Mouse (Mus musculus): ENCODE results near the gene Slfn1. TPM values are rescaled to one million over a fixed set of nuclear protein-coding genes. Genes with fewer than 3 reads are reported as not detected.
"Not testable (repeated sequence)": the region's sequence is repeated elsewhere in the genome, so short reads cannot be mapped to it uniquely, and the experiment has no call there.

Gene Slfn1
- under 1 TPM; 0.25 to 0.54 TPM for total RNA-seq (2021)
- long read RNA-seq, experiment 1, partial matches to known transcripts, result 0 of 1 reads
- long read RNA-seq, experiment 1, other reads (novel, unspliced or antisense), result 0 of 1 reads
- long read RNA-seq, experiment 2, result 0 reads

DNA sequence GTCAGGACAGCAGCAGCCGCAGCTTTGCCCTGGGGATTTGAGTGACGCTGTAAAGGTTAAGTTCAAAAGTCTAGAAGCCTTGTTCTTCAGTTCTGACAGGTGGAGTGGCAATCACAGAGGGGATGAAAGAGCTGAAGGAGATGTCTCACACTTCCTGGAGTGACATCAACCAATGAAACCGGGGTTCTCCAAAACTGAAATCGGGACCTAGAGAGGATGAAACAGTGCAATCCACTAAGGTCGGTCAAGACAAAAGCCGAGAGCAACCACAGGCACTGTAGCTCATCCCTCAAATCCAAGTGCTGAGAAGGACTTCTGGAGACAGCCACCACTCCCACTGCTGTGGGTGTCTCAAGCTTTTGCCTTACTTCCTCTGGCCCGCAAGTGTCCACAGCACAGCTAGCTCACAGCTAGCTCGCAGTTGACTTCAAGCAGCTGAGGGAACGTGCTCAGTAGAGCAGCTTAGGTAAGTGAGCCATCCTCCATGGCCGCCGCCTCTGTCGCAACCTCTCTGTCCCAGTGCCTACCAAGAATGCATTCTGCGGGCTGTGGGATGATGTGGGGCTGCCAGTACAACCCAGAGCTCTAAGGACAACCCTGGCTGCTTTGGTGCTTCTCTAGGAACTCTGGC is at the start of gene Slfn1:
Gene Slfn1, plus strand, starts transcription at position 253 of the 631 bp plus-strand sequence.
- no peak for DNase-seq (ENCODE audit: low spot score in 2 of 2)

DNA sequence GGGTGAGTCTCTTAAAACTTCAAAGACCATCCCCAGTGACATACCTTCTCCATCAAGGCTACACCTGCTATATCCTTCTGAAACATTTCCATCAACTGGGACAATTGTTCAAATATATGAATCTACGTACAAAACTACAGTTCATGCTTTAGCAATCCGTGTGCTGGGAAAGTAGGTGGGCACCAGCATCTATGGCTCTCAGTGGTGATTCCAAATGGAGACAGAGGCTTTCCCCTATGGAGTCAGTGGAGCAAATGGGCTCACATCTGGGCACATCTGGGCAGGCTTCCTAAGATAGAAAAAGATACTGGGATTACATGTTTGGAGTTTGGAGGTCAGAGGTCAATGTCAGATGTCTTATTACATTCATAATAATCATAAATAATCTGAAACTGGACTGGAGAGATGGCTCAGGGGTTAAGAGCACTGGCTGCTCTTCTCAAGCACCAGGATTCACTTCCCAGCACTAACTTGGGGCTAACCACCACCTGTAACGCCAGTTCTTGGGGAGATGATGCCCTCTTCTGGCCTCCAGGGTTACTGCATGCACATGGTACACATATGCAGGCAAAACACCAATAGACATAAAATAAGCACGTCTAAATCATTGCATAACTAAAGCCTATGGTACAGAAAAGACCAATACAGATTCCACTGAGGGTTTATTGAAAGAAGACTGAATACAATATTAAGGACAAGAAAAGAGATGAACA is 48.5 kb upstream of the Slfn1 start:
- DNase-seq (ENCODE audit: low spot score in 2 of 2), result no peak

DNA sequence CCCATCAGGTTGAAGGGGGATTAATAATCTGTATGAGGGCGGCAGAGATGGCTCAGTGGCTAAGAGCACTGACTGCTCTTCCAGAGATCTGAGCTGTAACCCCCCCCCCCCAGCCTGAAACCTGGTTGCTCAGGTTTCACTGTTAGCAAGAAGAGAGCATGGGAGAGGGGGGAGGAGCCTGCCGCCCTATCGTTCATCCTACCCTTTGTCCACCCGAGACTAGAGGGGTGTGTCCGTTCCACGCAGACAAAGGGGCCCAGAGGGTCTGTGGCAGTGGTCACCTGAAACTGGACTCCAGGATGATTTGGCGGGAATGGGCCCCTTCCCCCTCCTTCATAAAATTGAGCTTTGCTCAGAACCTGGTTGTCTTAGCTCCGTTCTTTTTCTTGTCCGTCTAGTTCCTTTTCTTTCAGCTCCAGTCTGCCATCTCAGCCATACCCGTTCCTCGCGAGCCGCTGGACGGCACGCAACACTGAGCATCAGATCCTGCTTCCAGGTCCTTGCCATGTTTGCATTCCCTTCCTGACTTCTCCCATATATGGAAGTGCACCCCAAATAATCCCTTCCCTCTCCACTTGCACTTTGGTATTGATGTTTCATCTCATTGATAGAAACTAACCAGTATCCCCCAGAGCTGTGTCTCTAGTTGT is 46.2 kb upstream of the Slfn1 start:
- no peak for DNase-seq (ENCODE audit: low spot score in 2 of 2)

DNA sequence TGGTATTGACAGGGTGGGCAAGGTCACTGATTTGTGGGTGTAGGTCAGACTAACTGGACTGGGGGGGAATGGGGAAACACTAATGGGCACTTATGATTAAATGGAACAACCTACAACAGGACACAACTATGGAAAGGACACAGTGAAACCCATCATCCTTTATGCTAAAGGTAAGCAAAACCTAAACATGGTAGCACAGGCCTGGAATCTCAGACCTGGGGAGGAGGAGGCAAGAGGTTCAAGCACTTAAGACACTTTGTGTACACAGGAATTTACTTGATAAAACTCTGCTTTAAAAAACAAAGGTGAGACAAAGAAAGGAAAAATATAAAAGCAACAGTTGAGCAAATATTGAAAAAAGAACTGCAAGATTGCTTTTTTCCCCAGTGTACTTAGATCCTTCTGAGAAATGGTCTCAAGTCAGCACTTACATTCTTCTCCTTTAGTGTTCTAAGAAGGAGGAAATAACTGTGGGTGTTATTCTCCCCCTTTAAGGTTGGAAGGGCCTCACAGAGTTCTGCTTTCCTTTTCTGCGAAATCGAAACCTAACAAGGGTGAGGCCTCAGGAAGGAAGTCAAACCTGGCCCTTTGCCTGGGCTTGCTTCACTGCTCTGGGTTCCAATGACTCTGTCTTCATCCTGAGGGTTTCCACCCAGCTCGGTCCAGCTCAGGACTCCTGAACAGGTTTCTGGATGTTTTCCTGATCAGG is 38.8 kb upstream of the Slfn1 start:
- DNase-seq (ENCODE audit: low spot score in 2 of 2), result no peak

DNA sequence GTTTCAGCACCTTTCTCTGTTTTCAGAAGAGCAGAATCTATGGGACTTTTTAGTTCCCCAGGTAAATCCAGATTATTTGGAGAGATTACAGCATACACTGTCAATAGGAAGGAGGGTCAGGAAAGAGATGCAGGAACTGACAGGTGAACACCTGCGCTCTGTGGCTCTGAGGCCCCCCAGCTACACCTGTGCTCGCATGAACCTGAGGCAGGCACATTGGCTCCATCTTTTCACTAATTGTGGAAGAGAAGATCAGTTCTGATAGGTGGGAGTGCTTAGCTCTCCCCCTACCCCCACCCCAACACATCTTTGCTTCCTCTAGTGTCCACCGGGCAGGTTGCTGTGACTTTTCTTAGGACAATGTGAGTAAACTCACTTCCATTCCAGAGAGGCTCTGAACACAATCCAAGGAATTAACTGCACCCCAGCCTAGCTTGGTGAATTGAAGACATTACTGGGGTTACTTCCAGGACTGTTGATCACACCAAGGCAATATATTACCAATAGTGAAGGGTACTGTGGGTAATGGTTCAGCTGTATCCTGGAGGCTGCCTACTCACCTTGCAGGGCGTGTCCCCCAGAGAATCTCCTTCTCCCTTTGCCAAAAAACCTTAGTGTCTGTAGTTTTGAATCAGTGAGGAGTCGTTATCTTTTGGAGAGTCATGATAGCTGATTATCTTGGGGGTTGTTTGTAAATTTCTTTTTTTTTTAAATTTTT is 38.1 kb upstream of the Slfn1 start:
- no peak for DNase-seq (ENCODE audit: low spot score in 2 of 2)

DNA sequence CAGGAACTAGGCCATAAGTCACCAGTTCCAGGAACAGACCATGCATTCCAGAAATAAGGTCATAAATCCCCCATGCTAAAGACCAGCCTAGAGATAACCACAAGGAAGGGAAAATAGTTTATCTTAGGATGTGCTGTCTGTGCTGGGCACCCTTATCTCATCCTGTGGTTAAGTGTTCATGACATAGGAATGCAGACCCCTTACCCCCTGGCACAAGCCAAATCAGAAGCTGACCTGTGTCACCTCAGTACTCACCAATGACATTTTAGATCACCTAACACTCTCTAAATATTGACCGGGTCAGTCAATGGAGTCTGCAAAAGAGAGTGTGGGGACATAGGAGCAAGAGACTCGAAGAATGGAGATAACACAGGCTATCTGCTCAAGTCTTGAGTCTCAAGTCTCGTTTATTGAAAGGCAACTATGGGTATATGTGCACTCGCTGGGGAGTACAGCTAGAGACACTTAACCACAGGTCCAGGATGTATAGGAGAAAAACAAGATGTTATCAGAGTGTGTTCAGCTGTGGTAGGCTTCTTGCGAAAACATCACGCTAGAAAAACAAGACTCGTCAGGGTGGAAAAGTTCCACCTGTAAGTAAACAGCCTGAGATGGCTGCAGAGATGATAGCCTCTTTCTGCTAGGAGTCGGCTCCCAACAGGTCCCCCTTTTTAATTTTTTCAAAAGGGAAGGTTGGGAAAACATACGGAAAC is 37.0 kb upstream of the Slfn1 start:
- DNase-seq (ENCODE audit: low spot score in 2 of 2), result no peak

DNA sequence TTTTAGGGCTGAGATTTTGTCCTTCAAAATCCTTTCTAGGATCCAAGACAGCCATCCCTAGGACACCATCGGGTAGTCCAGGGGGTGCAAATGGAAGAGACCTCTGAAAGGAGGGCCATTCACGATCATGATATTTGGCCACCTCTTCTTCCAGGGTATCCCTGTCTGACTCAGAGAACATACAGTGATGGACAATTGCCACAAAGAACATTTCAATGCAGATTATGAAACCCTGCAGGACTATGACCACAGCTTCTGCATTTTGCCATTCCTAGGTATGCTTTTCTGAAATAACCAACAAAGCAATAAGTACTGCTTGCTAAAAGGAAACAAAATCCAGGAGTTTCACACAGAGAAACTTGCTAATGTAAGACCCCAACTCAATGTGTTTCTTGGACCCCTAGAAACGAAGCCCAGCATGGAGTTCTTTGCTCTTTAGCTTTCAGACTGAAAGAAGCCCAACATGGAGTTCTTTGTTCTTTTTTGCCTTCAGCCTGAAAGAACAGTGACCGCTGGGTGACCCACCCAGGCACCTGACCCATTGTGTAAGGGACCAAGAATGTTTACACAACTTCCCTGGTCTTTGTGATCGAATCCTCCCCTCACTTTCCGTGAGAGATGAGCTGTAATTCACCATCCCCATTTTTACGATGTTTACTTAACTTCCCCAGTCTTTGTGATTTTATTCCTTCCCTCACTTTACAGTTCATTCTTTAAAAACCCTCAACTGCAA is 33.7 kb upstream of the Slfn1 start:
- no peak for DNase-seq (ENCODE audit: low spot score in 2 of 2)

DNA sequence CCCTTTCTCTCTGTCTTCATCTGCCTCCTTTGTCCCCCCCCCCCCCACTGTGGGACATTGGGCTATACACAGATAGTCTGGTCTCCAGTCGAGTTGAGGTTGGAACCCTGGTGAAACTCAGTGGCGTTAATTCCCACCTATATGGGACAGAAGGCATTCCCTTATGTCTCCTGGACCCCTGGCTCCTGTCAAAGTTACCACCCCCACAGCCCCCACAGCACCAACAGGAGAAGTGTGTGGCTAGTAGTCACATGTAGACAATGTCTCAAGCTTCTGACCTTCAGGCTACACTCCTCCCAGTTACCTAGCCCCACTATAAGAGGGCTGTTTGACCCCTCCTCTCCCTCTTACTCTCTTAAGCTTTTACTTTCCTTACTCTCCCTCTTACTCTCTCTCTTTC is 32.5 kb upstream of the Slfn1 start:
- no peak for DNase-seq (ENCODE audit: low spot score in 2 of 2)

DNA sequence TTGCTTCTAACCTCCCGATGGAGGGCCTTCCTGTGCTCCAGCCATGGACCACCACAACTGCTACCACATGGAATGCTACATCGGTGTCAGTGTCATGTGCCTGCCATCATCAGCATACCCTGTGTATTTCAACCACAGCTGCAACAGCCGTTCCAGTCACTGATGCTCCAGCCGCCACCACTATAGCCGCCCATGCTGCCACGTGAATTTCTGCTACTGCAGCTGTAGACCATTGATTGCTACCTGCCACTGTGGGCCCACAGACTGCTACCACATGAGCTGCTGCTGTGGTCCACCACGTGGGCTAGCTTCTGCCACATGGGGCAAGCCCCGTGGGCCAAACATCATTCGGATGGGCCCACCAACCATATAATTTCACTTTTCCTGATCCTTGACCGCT is 31.9 kb upstream of the Slfn1 start:
- no peak for DNase-seq (ENCODE audit: low spot score in 2 of 2)

DNA sequence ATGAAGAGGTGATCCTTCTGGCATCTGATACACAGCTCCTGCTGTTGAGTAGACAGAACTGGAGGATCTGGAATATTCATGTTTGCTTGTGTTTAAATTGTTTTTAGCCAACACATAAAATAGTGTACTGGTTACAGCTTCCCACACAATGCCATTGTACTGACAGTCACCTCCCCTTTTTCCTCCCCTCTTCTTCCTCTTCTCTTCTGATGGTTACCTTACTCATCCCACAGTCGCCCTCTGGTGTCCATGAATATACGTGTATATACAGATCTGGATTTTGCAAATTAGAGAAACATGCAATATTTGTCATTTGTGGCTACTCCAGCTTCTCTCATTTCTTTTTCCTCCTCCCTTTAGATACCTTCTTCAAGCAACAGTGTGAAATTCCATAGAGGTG is 1.5 kb upstream of the Slfn1 start:
- DNase-seq (ENCODE audit: low spot score in 2 of 2), result no peak

DNA sequence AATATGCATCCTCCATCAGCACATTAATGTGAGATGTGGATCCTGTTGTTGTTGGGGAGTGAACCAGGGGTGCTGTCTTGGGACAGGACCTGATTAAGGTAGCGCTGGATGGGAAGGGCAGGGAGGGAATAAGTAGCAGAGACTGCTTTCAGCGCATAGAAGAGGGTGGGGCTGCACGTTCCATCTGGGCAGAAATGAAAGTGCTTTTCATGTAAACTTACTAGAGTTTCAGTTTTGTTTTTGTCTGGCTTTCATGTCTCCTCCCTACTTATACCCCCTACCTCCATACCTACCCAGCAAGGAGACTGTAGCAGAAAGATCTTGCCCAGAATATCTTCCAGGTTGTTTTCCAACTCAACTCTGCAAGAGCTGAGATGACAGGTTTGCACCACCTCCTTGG is 1.4 kb downstream of the Slfn1 start:
- DNase-seq (ENCODE audit: low spot score in 2 of 2), result no peak

DNA sequence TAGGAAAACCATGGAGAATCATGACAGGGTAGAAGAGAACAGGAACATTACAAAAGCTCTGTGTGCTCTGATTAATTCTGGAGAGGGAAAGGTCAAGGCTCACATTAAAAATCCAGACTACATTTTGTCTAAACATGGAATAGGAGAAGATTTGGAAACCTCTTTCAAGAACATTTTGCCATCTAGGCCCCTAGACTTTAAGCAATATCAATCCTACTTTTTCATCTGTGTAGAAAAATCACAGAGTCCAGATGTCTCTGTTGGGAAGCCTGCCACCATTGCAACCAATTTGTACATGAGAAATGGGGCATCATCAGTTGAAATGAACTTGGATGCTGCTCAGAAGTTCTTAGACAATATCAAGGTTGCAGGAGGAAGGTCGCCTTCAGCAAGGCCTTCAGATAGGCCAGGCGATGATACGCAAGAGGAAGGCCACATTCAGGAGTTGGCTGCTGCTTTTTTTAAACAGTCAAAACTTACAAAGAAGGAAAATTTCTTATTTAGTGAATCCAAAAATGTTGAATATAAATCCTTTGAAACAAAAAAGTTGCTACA is 4.6 kb downstream of the Slfn1 start:
- DNase-seq (ENCODE audit: low spot score in 2 of 2), result no peak

DNA sequence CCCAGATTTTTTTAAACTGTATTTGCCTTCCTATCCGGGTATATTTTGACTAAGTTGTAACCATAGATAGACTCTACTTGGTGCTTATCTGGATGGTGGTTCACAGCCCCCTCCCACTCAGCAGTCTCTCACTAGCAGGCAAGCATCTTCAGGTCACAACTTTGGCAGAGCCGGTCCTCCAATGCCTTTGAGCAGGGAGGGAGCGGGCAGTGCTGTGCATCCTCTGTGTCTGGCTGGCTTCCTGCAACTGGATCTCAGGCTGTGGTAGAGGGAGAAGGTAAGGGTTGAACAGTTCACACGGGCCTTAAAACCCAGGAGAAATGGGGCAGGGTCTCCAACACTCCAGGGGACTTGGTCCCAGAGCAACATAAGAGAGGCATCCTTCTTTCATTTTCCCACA is 6.5 kb downstream of the Slfn1 start:
- DNase-seq (ENCODE audit: low spot score in 2 of 2), result no peak

DNA sequence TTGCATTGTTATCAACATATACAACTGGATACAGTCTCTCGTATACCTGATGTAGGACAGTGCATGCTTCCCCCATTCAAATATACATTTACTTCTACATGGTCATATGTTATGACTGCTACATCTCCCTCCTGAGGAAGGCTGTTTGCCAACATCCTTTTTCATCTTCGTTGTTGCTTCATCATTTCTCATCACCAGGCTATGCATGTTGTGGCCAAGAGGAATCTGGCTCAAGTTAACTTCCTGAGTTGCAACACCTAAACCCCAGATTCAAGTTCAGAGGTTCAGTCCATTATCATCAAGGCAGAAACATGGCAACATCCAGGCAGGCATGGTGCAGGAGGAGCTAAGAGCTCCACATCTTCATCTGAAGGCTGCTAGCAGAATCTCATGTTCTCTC is 8.3 kb downstream of the Slfn1 start:
- DNase-seq (ENCODE audit: low spot score in 2 of 2), result no peak

DNA sequence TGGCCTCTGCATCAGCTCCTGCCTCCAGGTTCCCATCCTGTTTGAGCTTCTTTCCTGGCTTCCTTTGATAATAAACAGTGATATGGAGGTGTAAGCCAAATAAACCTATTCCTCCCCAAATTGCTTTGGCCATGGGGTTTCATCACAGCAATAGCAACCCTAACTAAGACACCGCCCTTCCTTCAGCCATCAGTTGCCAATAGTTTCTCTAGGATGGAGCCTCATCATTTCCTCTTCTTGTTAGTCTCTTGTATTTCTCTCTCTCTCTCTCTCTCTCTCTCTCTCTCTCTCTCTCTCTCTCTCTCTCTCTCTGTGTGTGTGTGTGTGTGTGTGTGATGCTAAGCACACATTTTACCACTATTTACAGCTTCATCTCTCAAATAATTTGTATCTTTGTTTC is 9.0 kb downstream of the Slfn1 start:
- DNase-seq (ENCODE audit: low spot score in 2 of 2), result not testable (repeated sequence)

DNA sequence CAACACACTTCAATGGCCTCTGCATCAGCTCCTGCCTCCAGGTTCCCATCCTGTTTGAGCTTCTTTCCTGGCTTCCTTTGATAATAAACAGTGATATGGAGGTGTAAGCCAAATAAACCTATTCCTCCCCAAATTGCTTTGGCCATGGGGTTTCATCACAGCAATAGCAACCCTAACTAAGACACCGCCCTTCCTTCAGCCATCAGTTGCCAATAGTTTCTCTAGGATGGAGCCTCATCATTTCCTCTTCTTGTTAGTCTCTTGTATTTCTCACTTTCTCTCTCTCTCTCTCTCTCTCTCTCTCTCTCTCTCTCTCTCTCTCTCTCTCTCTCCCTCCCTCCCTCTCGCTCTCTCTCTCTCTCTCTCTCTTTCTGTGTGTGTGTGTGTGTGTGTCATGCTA is 20.6 kb downstream of the Slfn1 start:
- DNase-seq (ENCODE audit: low spot score in 2 of 2), result not testable (repeated sequence)

DNA sequence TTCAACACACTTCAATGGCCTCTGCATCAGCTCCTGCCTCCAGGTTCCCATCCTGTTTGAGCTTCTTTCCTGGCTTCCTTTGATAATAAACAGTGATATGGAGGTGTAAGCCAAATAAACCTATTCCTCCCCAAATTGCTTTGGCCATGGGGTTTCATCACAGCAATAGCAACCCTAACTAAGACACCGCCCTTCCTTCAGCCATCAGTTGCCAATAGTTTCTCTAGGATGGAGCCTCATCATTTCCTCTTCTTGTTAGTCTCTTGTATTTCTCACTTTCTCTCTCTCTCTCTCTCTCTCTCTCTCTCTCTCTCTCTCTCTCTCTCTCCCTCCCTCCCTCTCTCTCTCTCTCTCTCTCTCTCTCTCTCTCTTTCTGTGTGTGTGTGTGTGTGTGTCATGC is 32.3 kb downstream of the Slfn1 start:
- not testable (repeated sequence) for DNase-seq (ENCODE audit: low spot score in 2 of 2)

All from adrenal gland, postnatal 4 days (tissue).